Mouse (Mus musculus) liver, embryonic 12.5 days (tissue): ENCODE data around the gene Mtfr1l. TPM values are rescaled to one million over a fixed set of nuclear protein-coding genes. Genes with fewer than 3 reads are reported as not detected.

Source experiments
- ATAC-seq: fragments of 200-750 bp; cut with Nextera tagmentation; 2 replicates; pipeline ENCODE4 v1.8.0; 2017; ENCODE audit warnings: moderate number of reproducible peaks, mild to moderate bottlenecking, moderate library complexity
- H3K27ac ChIP-seq: fragments of 300-500 bp; sonication (generic); 2 replicates; pipeline ENCODE4 v1.5.1; 2016; ENCODE audit warnings: mild to moderate bottlenecking
- H3K27me3 ChIP-seq: fragments of 300-500 bp; sonication (generic); replicated peaks from 2 replicates; pipeline ENCODE4 v1.6.1; 2016; ENCODE audit warnings: mild to moderate bottlenecking, moderate library complexity
- H3K36me3 ChIP-seq: fragments of 300-500 bp; sonication (generic); 2 replicates; pipeline ENCODE4 v1.6.1; 2016; ENCODE audit warnings: mild to moderate bottlenecking, moderate library complexity
- H3K4me1 ChIP-seq: fragments of 300-500 bp; sonication (generic); 2 replicates; pipeline ENCODE4 v1.6.1; 2016
- H3K4me2 ChIP-seq: fragments of 300-500 bp; sonication (generic); 2 replicates; pipeline ENCODE4 v1.6.1; 2016; ENCODE audit warnings: mild to moderate bottlenecking, moderate library complexity
- H3K4me3 ChIP-seq: fragments of 300-500 bp; sonication (generic); 2 replicates; pipeline ENCODE4 v1.5.1; 2016; ENCODE audit warnings: mild to moderate bottlenecking, moderate library complexity
- H3K9ac ChIP-seq: fragments of 300-500 bp; sonication (generic); 2 replicates; pipeline ENCODE4 v1.6.1; 2016; ENCODE audit warnings: mild to moderate bottlenecking, moderate library complexity
- H3K9me3 ChIP-seq: fragments of 300-500 bp; sonication (generic); replicated peaks from 2 replicates; pipeline ENCODE4 v1.6.1; 2016; ENCODE audit warnings: mild to moderate bottlenecking, moderate library complexity
- WGBS: fragments of 180-500 bp; shearing (Covaris S2); methylation state at CpG from one replicate; pipeline ENCODE4 v1.1.7; 2016; ENCODE audit not compliant: insufficient replicate concordance; 5-methylcytosine and 5-hydroxymethylcytosine counted together
- polyA plus RNA-seq: library from polyadenylated mRNA; unstranded; fragments of >200 nt; fragmentation: Nextera tagmentation; extraction: Ambion mirVana; gene quantifications from 2 replicates; pipeline ENCODE4 v1.2.1, GENCODE M21; 2016

The Mtfr1l gene
- polyA plus RNA-seq, 1 experiment from 2014 or later, result 69.3 TPM

DNA sequence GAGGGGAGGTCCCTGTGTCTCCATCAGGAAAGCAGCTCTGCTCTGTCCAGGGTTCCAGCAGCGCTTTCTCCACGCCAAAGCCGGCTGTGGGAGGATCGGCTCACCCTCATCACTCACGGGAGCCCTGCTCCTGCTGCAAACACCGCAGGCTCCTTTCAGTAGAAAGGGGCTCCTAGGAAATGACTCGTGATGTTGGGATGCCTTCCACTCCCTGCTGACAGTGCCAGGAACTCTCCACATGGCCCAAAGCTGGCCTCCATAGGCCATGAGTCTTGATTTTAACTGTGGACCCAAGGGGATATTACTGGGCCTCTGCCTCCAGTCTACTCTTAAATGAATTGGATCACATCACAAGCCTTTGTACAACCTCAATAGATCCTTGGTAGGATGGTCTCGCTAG, 34.6 kb upstream of the Mtfr1l start:
- Histone ChIP-seq H3K9me3 (0 out of 2 replicates have a peak, but pooled peaks cover 4% of the 10 kb centered on the region), H3K27me3 (no peaks in the 10 kb centered on the region), H3K4me2 (no peak overlapping the region), H3K9ac (no peak overlapping the region), H3K4me3 (no peak overlapping the region), H3K27ac (no peak overlapping the region), H3K36me3 (peaks cover 23% of the 10 kb centered on the region; the same call in 1 of the 2 replicates), H3K4me1 (no peaks in the 10 kb centered on the region)
- 65% methylated on average over 8 of the region's 8 CpGs for WGBS
- no peak for ATAC-seq

DNA sequence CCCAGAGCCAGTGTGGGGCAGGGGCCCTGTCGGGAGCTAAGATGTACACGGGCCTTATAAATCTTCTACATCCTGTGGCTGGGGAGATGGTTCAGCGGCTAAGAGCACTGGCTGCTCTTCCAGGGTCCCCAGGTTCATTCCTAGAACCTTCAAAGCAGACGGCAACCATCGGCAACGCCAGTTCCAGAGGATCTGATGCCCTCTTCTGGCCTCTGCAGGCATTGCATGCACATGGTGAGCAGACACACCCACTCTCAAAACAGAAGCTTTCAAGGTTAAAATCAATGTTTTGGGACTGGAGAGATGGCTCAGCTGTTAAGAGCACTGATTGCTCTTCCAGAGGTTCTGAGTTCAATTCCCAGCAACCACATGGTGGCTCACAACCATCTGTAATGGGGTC, 34.0 kb upstream of the Mtfr1l start:
- WGBS, result 61% methylated on average over 6 of the region's 6 CpGs
- Histone ChIP-seq H3K36me3 (peaks cover 23% of the 10 kb centered on the region), H3K27ac (no peak overlapping the region)

DNA sequence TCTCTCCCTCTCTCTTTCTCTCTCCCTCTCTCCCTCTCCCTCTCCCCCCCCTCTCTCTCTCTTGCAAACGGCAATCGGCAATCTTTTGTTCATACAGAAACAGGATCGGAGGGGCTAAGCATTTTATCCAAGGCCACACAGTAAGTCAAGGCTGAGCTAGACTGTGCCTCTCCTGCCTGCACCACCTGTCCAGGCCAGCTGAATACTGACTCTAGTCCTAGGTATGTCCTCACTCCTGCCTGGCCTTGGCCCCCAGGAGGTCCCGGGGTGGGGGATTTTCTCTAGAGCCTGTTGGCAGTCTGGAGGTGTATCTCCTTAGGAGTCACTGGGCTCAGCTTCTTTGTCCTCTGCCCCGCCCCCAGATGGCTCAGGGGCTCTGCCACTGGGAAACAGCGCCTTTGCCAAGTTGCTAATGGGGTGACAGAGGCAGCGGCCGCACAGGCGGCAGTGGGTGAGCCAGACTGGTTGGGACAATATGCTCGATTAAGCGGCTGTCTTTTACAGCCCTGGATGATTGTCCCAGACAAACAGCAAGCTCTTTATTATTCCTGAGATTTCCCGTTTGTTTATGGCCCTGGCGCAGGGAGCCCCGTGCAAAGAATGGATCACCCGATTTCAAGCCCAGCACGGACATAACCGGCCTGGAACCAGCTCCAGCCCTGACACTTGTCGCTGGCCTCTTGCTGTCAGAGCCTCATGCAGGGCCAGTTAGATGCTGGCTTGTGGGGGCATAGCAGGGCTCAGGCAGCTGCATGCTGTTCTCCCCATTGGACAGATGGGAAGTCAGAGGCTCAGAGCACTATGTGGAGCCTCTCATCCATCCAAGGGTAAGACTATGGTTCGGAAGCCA, 32.4 kb upstream of the Mtfr1l start:
- no peak overlapping the region for H3K9ac ChIP-seq
- H3K27me3 ChIP-seq, result no peaks in the 10 kb centered on the region
- 0 out of 2 replicates have a peak, but pooled peaks cover 4% of the 10 kb centered on the region for H3K9me3 ChIP-seq
- H3K4me1 ChIP-seq, result peaks cover 12% of the 10 kb centered on the region
- peaks cover 26% of the 10 kb centered on the region for H3K36me3 ChIP-seq
- no peak overlapping the region for H3K27ac ChIP-seq
- H3K4me2 ChIP-seq, result no peak overlapping the region
- H3K4me3 ChIP-seq, result no peak overlapping the region
- 60% methylated on average over 19 of the region's 19 CpGs for WGBS
- no peak for ATAC-seq

More for the DNA sequence above, 34.0 kb upstream of the Mtfr1l start:
- Histone ChIP-seq H3K9ac (no peak overlapping the region), H3K4me2 (no peak overlapping the region), H3K4me3 (no peak overlapping the region), H3K27me3 (no peaks in the 10 kb centered on the region), H3K4me1 (0 out of 2 replicates have a peak, but pooled peaks cover 2% of the 10 kb centered on the region), H3K9me3 (0 out of 2 replicates have a peak, but pooled peaks cover 4% of the 10 kb centered on the region)
- no peak for ATAC-seq

DNA sequence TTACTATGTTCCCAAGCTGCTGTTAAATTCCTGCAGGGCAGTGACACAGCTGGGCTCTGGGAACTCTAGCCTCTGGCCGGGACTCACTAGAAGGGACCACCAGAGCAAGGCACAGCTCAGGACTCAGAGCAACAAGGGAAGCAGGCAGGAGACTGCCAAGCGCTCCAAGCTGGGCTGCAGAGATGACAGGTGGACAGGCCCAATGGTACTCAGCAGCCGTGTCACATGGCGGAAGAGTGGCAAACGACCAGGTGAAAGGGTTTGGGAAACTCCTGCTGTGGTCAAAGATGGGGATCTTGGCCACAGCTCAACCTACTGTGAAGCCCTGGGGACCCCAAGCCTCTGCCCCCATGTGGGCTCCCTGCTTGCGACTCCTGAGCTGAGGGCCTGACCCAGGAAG, 28.9 kb upstream of the Mtfr1l start:
- no peak for ATAC-seq
- Histone ChIP-seq H3K4me2 (no peak overlapping the region), H3K9me3 (0 out of 2 replicates have a peak, but pooled peaks cover 4% of the 10 kb centered on the region), H3K36me3 (peaks cover 26% of the 10 kb centered on the region), H3K4me1 (peaks cover 12% of the 10 kb centered on the region), H3K27me3 (no peaks in the 10 kb centered on the region), H3K9ac (no peak overlapping the region), H3K27ac (no peak overlapping the region), H3K4me3 (no peak overlapping the region)
- 73% methylated on average over 6 of the region's 6 CpGs for WGBS

DNA sequence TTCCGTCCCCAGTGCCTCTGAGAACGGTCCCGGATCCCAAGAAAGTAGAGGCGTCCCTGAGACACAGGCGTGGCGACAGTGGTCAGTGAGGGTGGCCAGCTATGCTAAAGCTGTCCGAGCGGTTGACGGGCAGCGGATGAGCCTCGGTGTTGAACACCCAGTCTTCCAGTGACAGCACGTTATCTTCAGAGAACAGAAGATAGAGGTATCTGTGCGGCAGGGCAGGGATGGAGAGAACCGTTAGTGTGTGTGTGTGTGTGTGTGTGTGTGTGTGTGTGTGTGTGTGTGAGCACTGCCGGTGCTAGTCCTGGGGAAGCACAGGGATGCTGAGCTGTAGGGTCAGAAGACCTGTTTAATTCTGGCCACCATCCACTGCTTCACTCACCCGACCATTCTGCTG, 28.4 kb upstream of the Mtfr1l start:
- peaks cover 26% of the 10 kb centered on the region for H3K36me3 ChIP-seq
- peak overlapping the region; percentile 10; the same call in 1 of the 2 replicates for H3K4me2 ChIP-seq
- peak; percentile 68 for ATAC-seq
- no peak overlapping the region for H3K27ac ChIP-seq
- H3K9ac ChIP-seq, result no peak overlapping the region
- no peaks in the 10 kb centered on the region for H3K27me3 ChIP-seq
- H3K4me3 ChIP-seq, result no peak overlapping the region
- peaks cover 12% of the 10 kb centered on the region for H3K4me1 ChIP-seq
- 0 out of 2 replicates have a peak, but pooled peaks cover 4% of the 10 kb centered on the region for H3K9me3 ChIP-seq
- WGBS, result 57% methylated on average over 16 of the region's 16 CpGs

DNA sequence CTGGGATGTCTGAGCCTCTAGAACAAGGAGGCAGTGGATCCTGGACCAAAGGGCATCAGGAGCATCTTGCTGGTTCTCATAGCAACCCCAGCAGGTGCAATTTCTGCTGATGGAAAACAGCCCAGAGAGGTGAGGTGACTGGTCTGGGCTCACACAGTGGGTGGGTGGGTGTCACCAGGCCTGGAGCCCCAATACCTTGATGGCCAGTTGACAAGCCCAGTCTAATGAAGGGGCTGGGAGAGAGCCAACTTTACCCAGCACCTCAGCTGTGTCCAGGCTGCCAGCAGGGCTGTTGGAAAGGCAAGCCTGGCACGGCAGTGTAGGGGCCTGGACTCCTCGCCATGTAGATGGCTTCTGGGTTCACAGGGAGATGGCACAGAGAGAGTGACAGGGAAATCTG, 26.8 kb upstream of the Mtfr1l start:
- Histone ChIP-seq H3K27me3 (no peaks in the 10 kb centered on the region), H3K9me3 (0 out of 2 replicates have a peak, but pooled peaks cover 4% of the 10 kb centered on the region), H3K4me3 (no peak overlapping the region), H3K9ac (no peak overlapping the region), H3K27ac (no peak overlapping the region), H3K4me1 (peaks cover 22% of the 10 kb centered on the region), H3K4me2 (no peak overlapping the region), H3K36me3 (peaks cover 22% of the 10 kb centered on the region)
- 67% methylated on average over 2 of the region's 2 CpGs for WGBS
- ATAC-seq, result no peak

DNA sequence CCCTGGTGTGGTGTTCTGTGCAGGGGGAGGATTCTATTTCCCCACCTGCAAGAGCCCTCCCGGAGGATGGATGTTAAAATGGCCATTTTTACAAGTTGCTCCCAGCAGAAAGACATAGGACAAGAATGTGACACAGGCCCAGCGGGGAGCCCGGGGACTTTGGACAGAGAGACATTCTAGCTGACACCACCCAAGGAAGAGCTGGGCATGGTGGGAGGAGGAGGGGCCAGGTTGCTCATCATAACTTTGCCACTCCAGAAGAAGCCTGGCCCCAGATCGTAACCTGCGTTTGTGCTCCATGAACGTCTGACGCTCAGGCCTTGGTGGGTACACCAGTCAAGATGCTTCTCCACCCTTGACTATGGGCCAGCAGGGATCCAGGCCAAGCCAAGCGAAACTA, 25.5 kb upstream of the Mtfr1l start:
- peaks cover 19% of the 10 kb centered on the region for H3K36me3 ChIP-seq
- H3K27me3 ChIP-seq, result no peaks in the 10 kb centered on the region
- H3K27ac ChIP-seq, result no peak overlapping the region
- no peak for ATAC-seq
- peaks cover 27% of the 10 kb centered on the region for H3K4me1 ChIP-seq
- H3K4me3 ChIP-seq, result no peak overlapping the region
- H3K9me3 ChIP-seq, result 0 out of 2 replicates have a peak, but pooled peaks cover 4% of the 10 kb centered on the region
- no peak overlapping the region for H3K9ac ChIP-seq
- WGBS, result 84% methylated on average over 8 of the region's 8 CpGs
- no peak overlapping the region for H3K4me2 ChIP-seq

DNA sequence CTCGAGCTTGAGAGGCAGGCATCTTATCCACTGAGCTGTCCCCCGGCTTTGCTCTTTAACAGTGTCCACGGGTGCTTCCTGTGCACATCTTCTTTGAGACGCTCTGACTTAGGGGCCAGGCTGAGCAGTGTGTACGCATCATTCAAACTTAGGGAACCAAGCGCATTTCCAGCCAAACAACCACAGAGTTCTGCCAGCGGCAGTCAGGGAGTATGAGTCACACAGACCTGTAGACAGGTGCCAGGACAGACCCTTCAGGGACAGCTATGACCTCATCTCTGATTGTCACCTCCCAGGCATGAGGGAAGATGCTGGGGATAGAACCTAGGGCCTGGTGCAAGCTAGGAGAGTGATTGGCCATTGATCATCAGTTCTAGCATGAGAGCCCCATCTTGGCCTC, 24.0 kb upstream of the Mtfr1l start:
- H3K9ac ChIP-seq, result no peak overlapping the region
- no peak overlapping the region for H3K4me2 ChIP-seq
- no peak for ATAC-seq
- H3K27me3 ChIP-seq, result no peaks in the 10 kb centered on the region
- peaks cover 3% of the 10 kb centered on the region for H3K36me3 ChIP-seq
- WGBS, result 59% methylated on average over 7 of the region's 7 CpGs
- no peaks in the 10 kb centered on the region for H3K9me3 ChIP-seq
- H3K4me3 ChIP-seq, result no peak overlapping the region
- H3K4me1 ChIP-seq, result peaks cover 25% of the 10 kb centered on the region
- no peak overlapping the region for H3K27ac ChIP-seq

DNA sequence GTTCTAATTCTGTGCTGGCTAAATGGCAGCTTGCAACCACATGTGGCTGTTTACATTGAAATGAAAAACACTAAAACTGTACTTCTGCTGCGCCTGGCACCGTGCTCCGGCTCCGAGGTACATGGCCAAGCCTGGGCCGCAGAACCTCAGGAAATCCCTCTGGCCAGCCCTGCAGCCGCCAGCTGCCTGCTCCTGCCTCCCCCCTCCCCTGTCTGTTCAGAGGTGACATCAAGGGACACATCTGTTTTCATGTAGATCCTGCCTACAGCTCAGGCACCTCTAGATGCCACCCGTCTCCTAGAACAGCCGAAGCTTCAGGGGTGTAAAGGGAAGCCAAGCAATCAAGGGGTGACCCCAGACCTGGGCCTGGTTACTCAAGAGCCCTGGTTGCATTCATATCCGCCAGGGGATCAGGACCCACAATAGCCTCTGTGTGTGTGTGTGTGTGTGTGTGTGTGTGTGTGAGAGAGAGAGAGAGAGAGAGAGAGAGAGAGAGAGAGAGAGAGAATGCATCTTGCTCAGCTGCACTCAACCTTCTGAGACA, 23.5 kb upstream of the Mtfr1l start:
- Histone ChIP-seq H3K9me3 (no peaks in the 10 kb centered on the region), H3K9ac (no peak overlapping the region), H3K4me1 (peaks cover 20% of the 10 kb centered on the region), H3K36me3 (no peaks in the 10 kb centered on the region), H3K27ac (no peak overlapping the region), H3K27me3 (no peaks in the 10 kb centered on the region), H3K4me2 (no peak overlapping the region), H3K4me3 (no peak overlapping the region)
- 47% methylated on average over 9 of the region's 9 CpGs for WGBS
- ATAC-seq, result no peak

DNA sequence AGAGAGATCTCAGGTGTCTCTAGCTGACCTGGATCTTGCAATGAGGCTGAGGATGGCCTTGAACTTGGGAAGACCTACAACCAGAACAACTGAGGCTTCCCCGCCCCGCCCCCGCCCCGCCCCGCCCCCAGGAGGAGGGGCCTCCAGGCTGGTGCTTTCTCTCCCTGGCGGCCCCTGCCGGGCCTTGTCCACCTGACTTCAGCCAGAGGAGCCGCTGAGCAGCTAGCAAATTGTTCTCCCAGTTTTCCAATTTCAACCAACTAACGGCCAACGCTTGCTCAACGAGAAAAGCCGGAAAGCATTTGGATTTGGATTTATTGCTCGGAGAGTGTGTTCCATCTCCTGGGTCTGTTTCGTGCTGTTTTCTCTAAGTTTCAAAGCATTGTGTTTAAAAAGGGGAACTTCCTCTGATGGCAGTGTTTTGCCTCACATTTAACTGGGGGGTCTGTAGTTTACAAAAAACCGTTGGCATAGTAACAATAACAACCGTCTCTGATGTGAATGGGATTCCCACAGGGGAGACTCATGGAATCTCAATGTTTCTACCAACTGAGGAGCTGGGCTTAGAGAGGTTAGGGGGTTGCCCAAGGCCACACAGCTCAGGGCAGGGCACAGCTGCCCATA, 22.6 kb upstream of the Mtfr1l start:
- Histone ChIP-seq H3K9ac (peak overlapping the region; percentile 39; the same call in 1 of the 2 replicates), H3K4me1 (peaks cover 15% of the 10 kb centered on the region; the same call in 1 of the 2 replicates), H3K4me2 (0 out of 2 replicates have a peak overlapping the region, but pooled peaks have one; percentile 20), H3K36me3 (no peaks in the 10 kb centered on the region), H3K9me3 (no peaks in the 10 kb centered on the region), H3K4me3 (no peak overlapping the region), H3K27me3 (no peaks in the 10 kb centered on the region), H3K27ac (no peak overlapping the region)
- 8% methylated on average over 16 of the region's 16 CpGs for WGBS
- no peak for ATAC-seq

DNA sequence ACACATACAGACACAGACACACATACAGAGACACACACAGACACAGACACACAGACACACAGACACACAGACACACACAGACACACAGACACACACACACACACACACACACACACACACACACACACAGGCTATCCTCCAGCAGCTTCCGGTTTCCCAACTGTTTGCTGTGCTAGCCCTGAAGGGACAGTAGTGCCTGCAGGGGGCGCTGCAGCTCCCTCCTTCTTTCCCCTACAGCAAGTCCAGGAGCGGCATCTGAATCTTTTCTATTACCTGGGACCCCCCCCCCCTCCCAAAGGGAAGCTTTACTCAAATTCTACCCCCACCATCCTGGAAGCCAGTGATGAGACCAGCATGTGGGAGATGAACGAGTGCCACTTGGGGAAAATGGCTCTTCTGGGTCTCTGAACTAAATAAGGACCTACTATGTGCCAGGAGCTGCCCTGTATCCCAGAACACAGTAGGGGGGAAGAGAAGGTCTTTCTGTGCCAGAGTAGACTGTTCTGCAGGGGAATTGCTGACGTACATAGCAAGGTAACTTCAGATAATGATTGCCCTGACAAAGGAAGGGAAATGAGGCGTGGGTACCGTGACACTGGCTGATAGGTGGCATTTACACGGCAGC, 20.9 kb upstream of the Mtfr1l start:
- Histone ChIP-seq H3K27ac (no peak overlapping the region), H3K4me3 (no peak overlapping the region), H3K27me3 (peaks cover 7% of the 10 kb centered on the region), H3K4me2 (no peak overlapping the region), H3K9me3 (no peaks in the 10 kb centered on the region), H3K9ac (no peak overlapping the region), H3K36me3 (no peaks in the 10 kb centered on the region), H3K4me1 (peaks cover 29% of the 10 kb centered on the region)
- WGBS, result 59% methylated on average over 8 of the region's 8 CpGs
- ATAC-seq, result no peak
